Mouse (Mus musculus) ES-E14 (cell line): ENCODE data around the gene Inip.

Source experiments
- CHD2 ChIP-seq: IDR thresholded peaks from 2 replicates; pipeline ENCODE4 v1.6.1; 2014; ENCODE audit warnings: mild to moderate bottlenecking, low read depth, low read length, inconsistent platforms
- HCFC1 ChIP-seq: IDR thresholded peaks from 2 replicates; pipeline ENCODE4 v1.6.1; 2012; ENCODE audit warnings: low read length, inconsistent platforms, borderline replicate concordance; ENCODE audit not compliant: insufficient read depth
- MAFK ChIP-seq: IDR thresholded peaks from 2 replicates; pipeline ENCODE4 v1.6.1; 2014; ENCODE audit warnings: mild to moderate bottlenecking, low read depth, low read length, inconsistent platforms; ENCODE audit not compliant: insufficient read depth
- ZC3H11A ChIP-seq: IDR thresholded peaks from 2 replicates; pipeline ENCODE4 v1.6.1; 2012; ENCODE audit warnings: low read depth, mild to moderate bottlenecking, inconsistent platforms, low read length, borderline replicate concordance
- ZNF384 ChIP-seq: IDR thresholded peaks from 2 replicates; pipeline ENCODE4 v1.6.1; 2012; ENCODE audit warnings: low read depth, low read length, inconsistent platforms

DNA sequence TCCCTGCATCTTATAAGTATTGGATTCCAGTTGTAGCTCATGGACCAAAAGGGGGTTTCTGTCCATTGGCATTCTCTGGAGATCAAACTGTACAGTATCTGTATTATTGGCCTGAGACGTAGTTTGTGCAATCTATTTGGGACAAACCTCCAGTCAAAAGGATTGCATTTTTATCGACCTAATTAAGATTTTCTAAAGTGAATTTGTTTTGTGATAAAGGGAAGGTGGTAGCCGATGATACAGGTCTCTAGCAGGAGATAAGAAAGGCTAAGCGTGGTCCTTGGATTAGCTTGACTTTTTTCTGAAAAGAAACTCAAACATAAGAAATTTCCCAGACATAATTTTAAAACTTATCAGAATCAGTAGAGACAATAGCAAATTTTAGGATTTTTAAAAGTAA lies 75.8 kb downstream of the Inip start:
- TF ChIP-seq ZC3H11A: no peak
- TF ChIP-seq HCFC1: no peak
- TF ChIP-seq MAFK: no peak
- no peak for TF ChIP-seq ZNF384
- no peak for TF ChIP-seq CHD2
